Mouse (Mus musculus): ENCODE results near the gene Mtus2.
A peak's percentile ranks its signal among the peaks of the same experiment; 100 is the strongest.

- peak; percentile 50 for TF ChIP-seq CTCF (IDR thresholded peaks at IDR 0.05)
- TF ChIP-seq EP300 (IDR thresholded peaks at IDR 0.05), result no peak
These were observed 46.2 kb upstream of the Mtus2 start for GRCm38 (mm10) chr5:147910807-147911509.
